Mouse (Mus musculus): ENCODE results near the gene Gtf2f2.

Gene Gtf2f2

GRCm38 (mm10) chr14:75866706-75867333 is 143.8 kb downstream of the Gtf2f2 start:
- DNase-seq (ENCODE audit: low read depth, low spot score) = no peak

GRCm38 (mm10) chr14:75863549-75864409 is 146.9 kb downstream of the Gtf2f2 start:
- DNase-seq (ENCODE audit: low read depth, low spot score) = peak; percentile 87

GRCm38 (mm10) chr14:75862701-75863100 is 148.0 kb downstream of the Gtf2f2 start:
- peak; percentile 42 for DNase-seq (ENCODE audit: low read depth, low spot score)

GRCm38 (mm10) chr14:75859619-75860018 is 151.0 kb downstream of the Gtf2f2 start:
- DNase-seq (ENCODE audit: low read depth, low spot score) = no peak

- no peak for DNase-seq (ENCODE audit: low read depth, low spot score)
Observed at GRCm38 (mm10) chr14:75858181-75858580, 152.5 kb downstream of the Gtf2f2 start.

- DNase-seq (ENCODE audit: low read depth, low spot score) = peak; percentile 48
Observed at GRCm38 (mm10) chr14:75855263-75855992, 155.2 kb downstream of the Gtf2f2 start.

- no peak for DNase-seq (ENCODE audit: low read depth, low spot score)
Observed at GRCm38 (mm10) chr14:75852016-75852415, 158.6 kb downstream of the Gtf2f2 start.

- DNase-seq (ENCODE audit: low read depth, low spot score) = no peak
Observed at GRCm38 (mm10) chr14:75850819-75851218, 159.8 kb downstream of the Gtf2f2 start.

- DNase-seq (ENCODE audit: low read depth, low spot score) = no peak
Observed at GRCm38 (mm10) chr14:75849842-75850568, 160.7 kb downstream of the Gtf2f2 start.

- peak; percentile 40 for DNase-seq (ENCODE audit: low read depth, low spot score)
Observed at GRCm38 (mm10) chr14:75849236-75849635, 161.4 kb downstream of the Gtf2f2 start.

GRCm38 (mm10) chr14:75848482-75848881 is 162.2 kb downstream of the Gtf2f2 start:
- no peak for DNase-seq (ENCODE audit: low read depth, low spot score)

GRCm38 (mm10) chr14:75847669-75848068 is 163.0 kb downstream of the Gtf2f2 start:
- DNase-seq (ENCODE audit: low read depth, low spot score) = no peak

All from ZHBTc4 (cell line).